Mouse (Mus musculus) kidney, postnatal 0 days (tissue): ENCODE measurements around the gene Grm6. TPM values are rescaled to one million over a fixed set of nuclear protein-coding genes. Genes with fewer than 3 reads are reported as not detected.
A peak's percentile ranks its signal among the peaks of the same experiment; 100 is the strongest.

Experiments used
- ATAC-seq: fragments of 200-750 bp; cut with Nextera tagmentation; replicated peaks from 2 replicates; pipeline ENCODE4 v1.8.0; 2017; ENCODE audit warnings: low read depth, moderate number of reproducible peaks, moderate TSS enrichment, moderate library complexity; ENCODE audit not compliant: low FRiP score
- DNase-seq: peaks from one replicate; pipeline ENCODE4 v3.0.0-alpha.2; 2016; ENCODE audit warnings: low spot score
- H3K27ac ChIP-seq: fragments of 300-500 bp; sonication (generic); 2 replicates; pipeline ENCODE4 v1.5.1; 2014; ENCODE audit warnings: mild to moderate bottlenecking
- H3K27me3 ChIP-seq: fragments of 300-500 bp; sonication (generic); 2 replicates; pipeline ENCODE4 v1.6.1; 2014; ENCODE audit warnings: low read length, mixed read lengths; ENCODE audit not compliant: insufficient read depth
- H3K36me3 ChIP-seq: fragments of 300-500 bp; sonication (generic); 2 replicates; pipeline ENCODE4 v1.6.1; 2014; ENCODE audit warnings: low read length, mixed read lengths; ENCODE audit not compliant: insufficient read depth
- H3K4me1 ChIP-seq: fragments of 300-500 bp; sonication (generic); replicated peaks from 2 replicates; pipeline ENCODE4 v1.6.1; 2014; ENCODE audit warnings: antibody characterized with exemption, low read length, mixed read lengths; ENCODE audit not compliant: insufficient read depth
- H3K4me2 ChIP-seq: fragments of 300-500 bp; sonication (generic); 2 replicates; pipeline ENCODE4 v1.6.1; 2014; ENCODE audit warnings: mild to moderate bottlenecking, low read length, moderate library complexity, mixed read lengths
- H3K4me3 ChIP-seq: fragments of 300-500 bp; sonication (generic); replicated peaks from 2 replicates; pipeline ENCODE4 v1.5.1; 2014; ENCODE audit warnings: low read depth, low read length
- H3K9ac ChIP-seq: fragments of 300-500 bp; sonication (generic); 2 replicates; pipeline ENCODE4 v1.6.1; 2014; ENCODE audit warnings: low read depth, low read length
- H3K9me3 ChIP-seq: fragments of 300-500 bp; sonication (generic); replicated peaks from 2 replicates; pipeline ENCODE4 v1.6.1; 2016; ENCODE audit warnings: low read length, inconsistent platforms, mixed read lengths
- CTCF ChIP-seq: IDR thresholded peaks from 2 replicates; pipeline ENCODE4 v1.5.1; 2016; ENCODE audit warnings: antibody characterized with exemption, low read depth, mild to moderate bottlenecking, moderate library complexity
- WGBS: fragments of 180-500 bp; shearing (Covaris S2); extraction: QIAGEN DNeasy Blood & Tissue Kit; methylation state at CpG from one replicate; pipeline ENCODE4 v1.1.7; 2014; 5-methylcytosine and 5-hydroxymethylcytosine counted together
- polyA plus RNA-seq: library from polyadenylated mRNA; unstranded; fragments of >200 nt; fragmentation: Nextera tagmentation; extraction: Ambion mirVana; gene quantifications from 2 replicates; pipeline ENCODE4 v1.2.1, GENCODE M21; 2015

Gene Grm6
- polyA plus RNA-seq, 1 experiment from 2014 or later, result not detected

DNA sequence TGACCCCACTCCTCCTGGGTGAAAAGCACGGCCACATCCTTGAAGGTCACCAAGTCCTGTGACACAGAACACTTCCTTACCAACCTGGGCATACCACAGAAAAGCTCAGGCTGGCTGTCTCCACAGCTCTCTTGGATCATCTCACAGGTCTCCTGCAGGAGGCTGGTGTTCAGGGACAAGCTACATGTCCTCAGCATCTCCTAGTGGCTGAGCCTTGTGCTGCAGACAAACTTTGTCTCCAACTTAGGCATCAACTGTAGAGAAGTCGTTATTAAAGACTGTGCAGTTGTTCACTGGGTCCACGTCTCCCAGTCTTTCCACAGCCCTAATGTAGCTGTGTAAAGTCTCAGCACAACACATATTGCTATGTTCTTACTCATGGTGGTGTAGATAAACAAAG, 33.3 kb downstream of the Grm6 start:
- ATAC-seq (no peak), DNase-seq (no peak)
- WGBS, result 81% methylated on average over 3 of the region's 3 CpGs
- no peak overlapping the region for H3K9ac ChIP-seq
- 0 out of 2 replicates have a peak, but pooled peaks cover 6% of the 10 kb centered on the region for H3K4me1 ChIP-seq
- H3K4me2 ChIP-seq, result no peak overlapping the region
- H3K27ac ChIP-seq, result no peak overlapping the region
- H3K9me3 ChIP-seq, result no peaks in the 10 kb centered on the region
- peak; percentile 33; the same call in 1 of the 2 replicates for TF ChIP-seq CTCF
- no peak overlapping the region for H3K4me3 ChIP-seq
- H3K27me3 ChIP-seq, result no peaks in the 10 kb centered on the region
- peaks cover 12% of the 10 kb centered on the region; the same call in 1 of the 2 replicates for H3K36me3 ChIP-seq

DNA sequence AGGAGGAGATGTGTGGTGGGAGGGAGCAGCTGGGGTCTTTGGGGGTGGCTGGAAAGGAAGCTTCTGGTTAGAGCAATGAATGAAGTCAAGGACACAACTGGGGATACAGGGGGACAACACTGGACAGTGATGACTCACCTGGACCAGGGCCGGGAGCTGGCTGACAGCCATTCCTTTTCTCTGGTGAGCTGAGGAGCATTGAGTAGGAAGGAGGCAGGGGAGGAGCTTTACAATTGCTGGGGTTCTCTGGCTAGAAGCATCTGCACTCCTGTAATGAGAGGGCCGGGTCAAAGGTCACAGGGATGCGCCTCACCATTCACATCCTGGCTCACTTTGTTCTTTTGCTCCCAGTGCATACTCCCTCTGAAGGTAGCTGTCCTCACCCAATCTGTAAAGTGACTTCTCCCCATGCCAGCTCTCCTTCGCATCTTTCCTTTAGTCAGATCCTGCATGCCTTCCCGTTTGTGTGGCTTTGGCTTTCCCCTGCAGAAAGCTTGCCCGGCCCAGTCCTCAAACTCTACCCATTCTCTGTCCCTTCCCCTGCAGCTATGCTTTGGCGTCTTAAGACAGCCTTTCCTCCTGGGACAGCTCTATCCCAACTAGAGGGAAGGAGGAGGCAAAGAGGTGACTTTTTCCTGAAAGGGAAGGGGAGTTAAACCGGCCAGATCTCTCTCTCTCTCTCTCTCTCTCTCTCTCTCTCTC, 35.9 kb downstream of the Grm6 start:
- peak overlapping the region; percentile 76 for H3K4me2 ChIP-seq
- ATAC-seq (no peak), DNase-seq (peak; percentile 9)
- peaks cover 12% of the 10 kb centered on the region; the same call in 1 of the 2 replicates for H3K36me3 ChIP-seq
- peak overlapping the region; percentile 57; the same call in 1 of the 2 replicates for H3K9ac ChIP-seq
- H3K4me1 ChIP-seq, result 0 out of 2 replicates have a peak, but pooled peaks cover 6% of the 10 kb centered on the region
- no peaks in the 10 kb centered on the region for H3K9me3 ChIP-seq
- H3K27me3 ChIP-seq, result no peaks in the 10 kb centered on the region
- WGBS, result 44% methylated on average over 8 of the region's 8 CpGs
- H3K27ac ChIP-seq, result no peak overlapping the region
- TF ChIP-seq CTCF, result no peak
- H3K4me3 ChIP-seq, result peak overlapping the region; percentile 37

- DNase-seq (no peak), ATAC-seq (peak; percentile 38; the same call in 1 of the 2 replicates)
These were observed 36.4 kb downstream of the Grm6 start for GRCm38 (mm10) chr11:50886933-50887293.

DNA sequence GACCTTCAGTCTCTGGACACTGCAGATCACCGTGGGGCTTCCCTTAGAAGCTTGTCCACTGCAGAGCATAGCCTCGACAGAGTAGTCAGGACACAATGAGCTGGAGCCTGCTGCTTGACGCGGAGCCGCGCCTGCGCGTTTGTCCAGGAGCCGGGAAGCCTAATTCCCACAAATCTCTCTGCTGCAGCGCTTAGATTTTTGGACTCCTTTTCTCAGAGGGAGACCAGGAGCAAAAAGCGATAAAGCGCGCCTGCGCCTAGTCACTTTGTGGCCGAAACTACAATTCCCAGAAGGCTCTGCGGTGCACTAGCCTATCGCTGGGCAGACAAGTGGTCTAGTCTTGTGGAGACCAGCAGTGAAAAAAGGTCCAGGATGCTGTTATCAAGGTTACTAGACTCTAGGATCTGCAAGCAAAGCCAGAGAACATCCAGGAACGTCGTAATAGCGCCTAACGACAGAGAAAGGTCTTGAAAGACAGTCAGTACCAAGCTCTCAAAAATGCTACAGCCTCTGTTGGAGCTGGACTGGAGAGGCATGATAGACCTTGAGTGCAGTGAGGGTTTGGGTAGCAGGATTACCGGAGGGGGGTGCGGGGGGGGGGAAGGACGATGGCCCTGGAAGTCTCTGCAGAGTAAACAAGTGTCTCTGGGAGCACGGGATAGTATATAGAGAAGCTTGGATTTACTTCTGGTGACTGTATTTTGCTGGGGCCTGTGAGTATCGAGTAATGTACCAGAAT, 37.1 kb downstream of the Grm6 start, which contains the start of gene Zfp454:
Gene Zfp454, minus strand, starts transcription at position 262 of the 739 bp plus-strand sequence.
- DNase-seq (peak; percentile 96), ATAC-seq (peak; percentile 91)
- no peaks in the 10 kb centered on the region for H3K9me3 ChIP-seq
- H3K4me3 ChIP-seq, result peak within 1 kb of the TSS; percentile 37
- H3K36me3 ChIP-seq, result peaks cover 6% of the 10 kb centered on the region; the same call in 1 of the 2 replicates
- H3K27me3 ChIP-seq, result no peaks in the 10 kb centered on the region
- H3K27ac ChIP-seq, result peak within 1 kb of the TSS; percentile 47; the same call in 1 of the 2 replicates
- H3K4me1 ChIP-seq, result 0 out of 2 replicates have a peak, but pooled peaks cover 6% of the 10 kb centered on the region
- H3K9ac ChIP-seq, result peak within 1 kb of the TSS; percentile 57
- peak within 1 kb of the TSS; percentile 76 for H3K4me2 ChIP-seq
- 5% methylated on average over 26 of the region's 26 CpGs for WGBS
- TF ChIP-seq CTCF, result no peak

More at GRCm38 (mm10) chr11:50886933-50887293, 36.4 kb downstream of the Grm6 start:
- TF ChIP-seq CTCF, result no peak
- H3K9ac ChIP-seq, result peak overlapping the region; percentile 57
- H3K36me3 ChIP-seq, result peaks cover 12% of the 10 kb centered on the region; the same call in 1 of the 2 replicates
- peak overlapping the region; percentile 47; the same call in 1 of the 2 replicates for H3K27ac ChIP-seq
- peak overlapping the region; percentile 76 for H3K4me2 ChIP-seq
- H3K9me3 ChIP-seq, result no peaks in the 10 kb centered on the region
- peak overlapping the region; percentile 37 for H3K4me3 ChIP-seq
- no peaks in the 10 kb centered on the region for H3K27me3 ChIP-seq
- 7% methylated on average over 10 of the region's 10 CpGs for WGBS
- H3K4me1 ChIP-seq, result 0 out of 2 replicates have a peak, but pooled peaks cover 6% of the 10 kb centered on the region

DNA sequence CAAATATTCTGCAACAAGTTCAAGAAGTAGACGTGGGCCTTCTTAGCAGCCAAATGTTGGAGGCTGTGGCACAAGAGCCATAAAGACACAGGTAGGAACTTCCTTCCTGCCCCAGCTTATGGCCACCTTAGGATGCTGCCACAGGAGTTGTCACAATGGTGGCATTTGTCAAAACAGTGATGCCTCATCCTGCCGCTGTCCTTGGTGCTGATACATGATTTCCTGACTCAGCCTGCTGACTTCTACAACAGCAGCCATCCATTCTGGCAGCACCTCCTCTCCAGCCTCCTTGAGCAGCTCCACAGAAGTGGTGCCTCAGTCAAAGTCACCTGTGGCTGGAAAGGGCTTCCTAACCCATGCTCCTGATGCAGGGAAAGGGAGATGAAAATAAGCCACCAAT, 42.0 kb downstream of the Grm6 start:
- Histone ChIP-seq H3K27me3 (no peaks in the 10 kb centered on the region), H3K27ac (no peak overlapping the region), H3K4me2 (no peak overlapping the region), H3K9me3 (no peaks in the 10 kb centered on the region), H3K9ac (no peak overlapping the region), H3K4me3 (no peak overlapping the region), H3K4me1 (no peaks in the 10 kb centered on the region), H3K36me3 (no peaks in the 10 kb centered on the region)
- 62% methylated on average over 2 of the region's 2 CpGs for WGBS
- TF ChIP-seq CTCF, result no peak
- no peak for ATAC-seq
- no peak for DNase-seq

- Histone ChIP-seq H3K4me1 (no peaks in the 10 kb centered on the region), H3K27me3 (no peaks in the 10 kb centered on the region), H3K36me3 (peaks cover 18% of the 10 kb centered on the region), H3K9me3 (peaks cover 29% of the 10 kb centered on the region), H3K9ac (no peak overlapping the region), H3K27ac (no peak overlapping the region), H3K4me2 (no peak overlapping the region), H3K4me3 (no peak overlapping the region)
- WGBS, result 72% methylated on average over 1 of the region's 1 CpGs
- no peak for DNase-seq
- no peak for ATAC-seq
- no peak for TF ChIP-seq CTCF
These were observed 46.9 kb downstream of the Grm6 start for GRCm38 (mm10) chr11:50897359-50897758.
